Mouse (Mus musculus) erythroblast, embryonic 14.5 days (primary cell): ENCODE results near the gene Rin3. TPM values are rescaled to one million over a fixed set of nuclear protein-coding genes. Genes with fewer than 3 reads are reported as not detected.

Source experiments
- H3K27me3 ChIP-seq: 2 replicates; pipeline ENCODE4 v1.6.1; 2012; ENCODE audit warnings: inconsistent platforms; ENCODE audit not compliant: control insufficient read depth
- H3K36me3 ChIP-seq: 2 replicates; pipeline ENCODE4 v1.6.1; 2012; ENCODE audit warnings: mild to moderate bottlenecking, inconsistent platforms; ENCODE audit not compliant: control insufficient read depth
- H3K4me1 ChIP-seq: 2 replicates; pipeline ENCODE4 v1.6.1; 2012; ENCODE audit warnings: inconsistent platforms; ENCODE audit not compliant: control insufficient read depth
- H3K4me3 ChIP-seq: replicated peaks from 2 replicates; pipeline ENCODE3; 2012; ENCODE audit warnings: moderate library complexity, mild to moderate bottlenecking, inconsistent platforms
- H3K9me3 ChIP-seq: 2 replicates; pipeline ENCODE4 v1.6.1; 2012; ENCODE audit warnings: low read length, inconsistent platforms, mixed read lengths; ENCODE audit not compliant: control insufficient read depth
- GATA1 ChIP-seq: IDR thresholded peaks from 2 replicates; pipeline ENCODE4 v1.6.1; 2012; ENCODE audit warnings: low read length, inconsistent platforms, mixed read lengths
- TAL1 ChIP-seq: IDR thresholded peaks from 3 replicates; pipeline ENCODE4 v1.6.1; 2012; ENCODE audit warnings: low read length, inconsistent platforms, mixed read lengths
- polyA plus RNA-seq: library from polyadenylated mRNA; stranded (reverse); fragments of >175 nt; gene quantifications from 2 replicates; pipeline ENCODE4 v1.2.3, GENCODE M21; 2012

The Rin3 gene
- polyA plus RNA-seq, 1 experiment = 0.44 TPM

DNA sequence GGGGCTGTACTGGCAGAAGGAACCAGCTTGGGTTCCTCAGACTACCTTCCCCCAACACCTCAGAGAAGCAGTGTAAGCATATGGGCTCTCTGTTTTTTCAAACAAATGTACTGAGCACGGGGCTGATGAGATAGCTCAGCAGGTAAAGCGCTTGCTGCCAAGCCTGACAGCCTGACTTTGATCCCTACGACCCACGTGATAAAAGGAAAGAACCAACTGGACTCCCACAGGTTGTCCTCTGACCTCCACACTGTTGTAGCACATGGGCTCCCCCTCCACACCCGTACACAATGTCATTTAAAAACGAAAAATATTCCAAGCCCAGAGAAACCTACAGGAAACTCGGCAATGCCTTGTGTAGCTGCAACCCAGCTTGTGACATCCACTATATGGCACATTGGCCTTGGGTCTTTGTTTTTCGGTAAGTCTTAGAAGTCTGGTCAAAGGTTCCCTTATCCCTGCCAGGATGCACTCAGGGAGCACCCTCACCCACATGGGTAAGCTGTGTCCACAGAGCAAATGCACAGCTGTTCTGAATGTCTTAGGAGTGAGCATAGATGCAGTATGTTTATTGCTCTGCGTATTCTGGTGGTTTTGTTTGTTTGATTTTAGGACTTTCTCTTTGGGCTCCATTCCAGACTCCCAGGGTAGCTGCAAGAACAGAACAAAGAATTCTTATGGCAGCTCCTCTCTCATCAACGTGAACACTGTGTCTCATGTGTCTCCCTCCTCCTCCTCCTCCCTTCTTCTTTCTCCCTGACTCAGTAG is 22.4 kb downstream of the Rin3 start:
- no peak overlapping the region for H3K4me3 ChIP-seq
- TF ChIP-seq TAL1 = no peak
- no peak for TF ChIP-seq GATA1
- no peaks in the 10 kb centered on the region; the same call in 1 of the 2 replicates for H3K36me3 ChIP-seq
- H3K27me3 ChIP-seq = no peaks in the 10 kb centered on the region
- no peaks in the 10 kb centered on the region for H3K9me3 ChIP-seq
- H3K4me1 ChIP-seq = no peaks in the 10 kb centered on the region

DNA sequence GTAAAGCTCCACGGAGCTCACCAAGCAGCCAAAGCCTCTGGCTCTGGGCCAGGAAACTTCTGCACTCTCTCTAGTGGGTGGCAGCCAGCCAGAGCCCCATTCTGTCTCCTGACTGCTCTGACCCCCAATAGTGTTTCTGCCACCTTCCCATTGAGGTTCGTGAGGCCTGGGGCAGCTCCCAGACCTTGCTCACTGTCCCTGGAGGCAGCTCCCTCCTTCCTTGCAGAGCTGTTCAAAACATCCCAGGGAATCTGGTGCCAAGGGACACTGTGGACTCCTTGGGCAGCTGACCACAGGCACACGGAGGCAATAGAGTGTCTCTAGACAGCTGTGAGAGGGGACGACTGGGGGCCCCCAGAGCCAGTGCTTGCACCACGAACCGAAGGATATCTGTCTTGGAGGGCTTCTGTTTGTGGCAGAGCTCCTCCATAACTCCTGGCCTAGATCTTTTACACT is 25.2 kb downstream of the Rin3 start:
- Histone ChIP-seq H3K9me3 (no peaks in the 10 kb centered on the region), H3K4me3 (no peak overlapping the region), H3K36me3 (no peaks in the 10 kb centered on the region; the same call in 1 of the 2 replicates), H3K4me1 (no peaks in the 10 kb centered on the region), H3K27me3 (no peaks in the 10 kb centered on the region)
- TF ChIP-seq TAL1 = no peak
- no peak for TF ChIP-seq GATA1

DNA sequence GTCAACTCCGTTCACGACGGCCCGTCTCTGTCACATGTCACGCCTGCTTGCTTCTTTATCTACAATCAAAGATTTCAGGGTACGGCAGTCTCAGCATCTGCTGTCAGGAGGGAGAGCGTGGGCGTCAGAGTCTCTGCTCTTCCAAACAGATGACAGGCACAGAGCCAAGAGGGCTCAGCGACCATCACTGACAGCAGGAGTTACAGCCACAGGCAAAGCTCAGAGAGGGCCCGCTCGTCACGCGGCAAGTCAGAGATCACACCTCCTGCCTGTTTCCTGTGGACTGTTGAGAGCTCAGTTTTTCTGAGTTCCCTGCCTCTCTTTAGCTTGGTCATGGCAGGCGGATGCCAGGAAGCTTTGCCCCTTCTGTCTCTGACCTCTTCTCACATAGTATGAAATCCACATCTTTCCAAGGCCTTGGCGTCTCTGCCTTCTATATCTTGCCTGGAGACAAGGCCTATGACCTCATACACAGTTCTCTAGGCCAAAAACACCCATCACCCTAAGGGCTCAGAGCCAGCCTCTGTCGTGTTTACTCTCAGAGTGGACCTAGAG is 25.7 kb downstream of the Rin3 start:
- Histone ChIP-seq H3K9me3 (no peaks in the 10 kb centered on the region), H3K4me3 (no peak overlapping the region), H3K27me3 (no peaks in the 10 kb centered on the region), H3K36me3 (no peaks in the 10 kb centered on the region; the same call in 1 of the 2 replicates), H3K4me1 (no peaks in the 10 kb centered on the region)
- TF ChIP-seq TAL1 (no peak), GATA1 (no peak)

DNA sequence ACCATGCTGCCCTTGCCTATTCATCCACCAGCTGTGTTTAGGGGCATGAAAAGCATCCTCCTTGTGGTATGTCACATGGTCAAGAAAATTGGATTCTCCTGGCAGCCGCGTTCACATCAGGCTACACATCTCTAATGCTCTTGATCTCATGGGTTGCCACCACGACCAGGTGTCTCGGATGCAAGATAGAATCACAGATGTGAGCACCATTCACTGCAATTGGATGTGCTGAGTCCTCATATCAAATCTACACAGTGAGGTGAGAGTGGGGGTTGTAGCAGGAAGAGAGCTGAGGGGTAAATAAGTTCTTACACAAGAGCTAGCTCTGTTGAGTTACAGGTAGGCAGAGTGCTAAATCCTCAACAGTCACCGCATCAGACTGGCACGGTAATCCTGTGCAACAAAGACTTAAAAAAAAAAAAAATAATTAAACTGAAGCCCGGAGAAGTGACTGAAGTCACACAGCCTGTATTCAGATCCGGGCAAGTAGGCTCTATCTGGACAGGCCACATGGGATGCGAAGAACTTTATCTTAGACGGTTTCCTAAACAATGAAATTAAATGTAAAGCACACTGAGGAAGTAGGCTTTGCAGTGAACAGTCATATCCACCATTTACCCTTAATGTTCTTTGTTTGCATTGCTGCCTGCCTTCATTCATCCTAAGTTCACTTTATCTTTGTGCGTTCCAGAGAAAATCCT is 26.4 kb downstream of the Rin3 start:
- no peaks in the 10 kb centered on the region for H3K4me1 ChIP-seq
- no peak for TF ChIP-seq TAL1
- TF ChIP-seq GATA1 = no peak
- H3K27me3 ChIP-seq = no peaks in the 10 kb centered on the region
- H3K36me3 ChIP-seq = no peaks in the 10 kb centered on the region; the same call in 1 of the 2 replicates
- H3K9me3 ChIP-seq = no peaks in the 10 kb centered on the region
- H3K4me3 ChIP-seq = no peak overlapping the region

DNA sequence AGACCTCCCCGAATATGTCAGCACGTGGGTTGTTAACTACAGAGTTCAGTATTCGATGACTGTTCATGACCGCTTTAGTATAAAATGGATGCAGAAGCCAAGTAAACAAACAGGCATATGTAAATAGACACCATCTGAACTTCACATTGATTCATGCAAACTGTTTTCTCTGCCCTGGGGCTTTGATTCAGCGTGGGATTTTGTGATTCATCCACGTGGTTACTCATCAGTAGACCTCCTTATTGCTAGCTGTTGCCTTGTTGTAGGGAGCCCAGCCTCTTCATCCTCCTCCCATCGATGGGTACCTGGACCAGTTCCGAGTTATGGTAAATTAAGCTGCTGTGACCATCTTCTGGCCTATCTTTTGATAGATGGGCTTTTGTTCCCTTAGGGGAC is 26.9 kb downstream of the Rin3 start:
- no peak for TF ChIP-seq TAL1
- no peak for TF ChIP-seq GATA1
- no peak overlapping the region for H3K4me3 ChIP-seq
- no peaks in the 10 kb centered on the region for H3K4me1 ChIP-seq

DNA sequence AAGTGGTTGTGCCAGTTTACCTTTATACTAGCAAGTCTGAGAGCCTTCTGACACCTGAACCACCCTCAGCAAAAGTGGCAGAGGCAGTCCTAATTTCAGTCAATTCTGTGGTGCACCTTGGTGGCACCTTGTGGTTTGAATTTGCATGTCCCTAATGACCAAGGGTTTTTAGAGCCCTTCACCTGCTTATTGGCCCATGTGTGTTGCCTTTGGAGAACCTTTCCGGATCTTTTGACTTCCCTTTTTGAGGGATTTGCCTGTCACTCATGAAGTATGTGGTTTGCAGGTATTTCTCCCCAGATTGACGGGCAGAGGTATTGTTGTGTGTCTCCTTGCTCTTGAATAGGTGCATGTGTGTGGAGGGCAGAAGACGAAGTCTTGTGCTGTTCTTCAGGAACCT is 27.4 kb downstream of the Rin3 start:
- TF ChIP-seq TAL1 (no peak), GATA1 (no peak)
- H3K4me3 ChIP-seq = no peak overlapping the region
- H3K36me3 ChIP-seq = peaks cover 2% of the 10 kb centered on the region; the same call in 1 of the 2 replicates
- H3K9me3 ChIP-seq = peaks cover under 1% of the 10 kb centered on the region; the same call in 1 of the 2 replicates
- H3K27me3 ChIP-seq = no peaks in the 10 kb centered on the region
- no peaks in the 10 kb centered on the region for H3K4me1 ChIP-seq

More for the DNA sequence above, 26.9 kb downstream of the Rin3 start:
- Histone ChIP-seq H3K36me3 (peaks cover 2% of the 10 kb centered on the region; the same call in 1 of the 2 replicates), H3K27me3 (no peaks in the 10 kb centered on the region), H3K9me3 (no peaks in the 10 kb centered on the region)

DNA sequence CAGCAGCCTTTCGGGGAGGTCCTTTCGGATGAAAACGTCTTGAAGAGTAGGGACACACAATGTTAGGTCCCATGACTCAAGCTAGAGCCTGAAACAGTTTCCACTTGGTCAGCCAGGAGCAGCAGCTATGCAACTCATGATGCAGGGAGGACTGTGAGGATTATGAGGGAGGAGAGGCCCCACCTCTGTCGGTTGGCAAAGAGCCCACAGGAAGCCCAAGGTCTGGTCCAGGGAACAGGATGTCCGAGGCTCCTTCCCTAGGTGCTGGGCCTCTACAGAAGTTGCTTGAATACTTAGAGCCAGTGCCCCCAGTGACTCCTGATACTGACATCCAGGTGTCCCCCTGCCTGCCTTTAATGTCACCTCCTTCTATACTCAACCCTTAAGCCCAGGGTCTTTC is 28.6 kb downstream of the Rin3 start:
- H3K9me3 ChIP-seq = peaks cover 3% of the 10 kb centered on the region; the same call in 1 of the 2 replicates
- TF ChIP-seq GATA1 (no peak), TAL1 (no peak)
- H3K4me1 ChIP-seq = no peaks in the 10 kb centered on the region
- peaks cover 2% of the 10 kb centered on the region; the same call in 1 of the 2 replicates for H3K36me3 ChIP-seq
- H3K27me3 ChIP-seq = no peaks in the 10 kb centered on the region
- no peak overlapping the region for H3K4me3 ChIP-seq

DNA sequence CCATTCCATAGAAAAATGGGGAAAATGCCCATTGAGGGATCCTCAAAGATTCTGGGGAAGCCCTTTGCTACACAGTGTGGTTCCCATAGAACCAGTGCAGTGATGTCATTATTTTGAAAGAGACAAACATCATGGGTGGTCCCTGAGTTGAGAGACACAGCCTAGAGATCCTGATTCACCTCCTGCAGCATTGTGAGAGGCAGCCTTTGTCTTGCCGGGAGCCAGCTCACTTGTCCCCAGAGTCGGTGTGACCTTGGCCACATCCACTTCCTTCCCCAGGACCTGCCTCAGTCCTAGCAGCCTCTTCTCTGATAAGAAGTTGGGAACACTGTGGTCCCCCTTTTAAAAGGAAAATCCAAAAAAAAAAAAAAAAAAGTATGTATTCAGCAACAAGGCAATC is 36.3 kb downstream of the Rin3 start:
- no peak overlapping the region for H3K4me3 ChIP-seq
- H3K27me3 ChIP-seq = no peaks in the 10 kb centered on the region
- TF ChIP-seq TAL1 (no peak), GATA1 (no peak)
- H3K9me3 ChIP-seq = peaks cover 3% of the 10 kb centered on the region; the same call in 1 of the 2 replicates
- peaks cover 2% of the 10 kb centered on the region; the same call in 1 of the 2 replicates for H3K36me3 ChIP-seq
- H3K4me1 ChIP-seq = no peaks in the 10 kb centered on the region

DNA sequence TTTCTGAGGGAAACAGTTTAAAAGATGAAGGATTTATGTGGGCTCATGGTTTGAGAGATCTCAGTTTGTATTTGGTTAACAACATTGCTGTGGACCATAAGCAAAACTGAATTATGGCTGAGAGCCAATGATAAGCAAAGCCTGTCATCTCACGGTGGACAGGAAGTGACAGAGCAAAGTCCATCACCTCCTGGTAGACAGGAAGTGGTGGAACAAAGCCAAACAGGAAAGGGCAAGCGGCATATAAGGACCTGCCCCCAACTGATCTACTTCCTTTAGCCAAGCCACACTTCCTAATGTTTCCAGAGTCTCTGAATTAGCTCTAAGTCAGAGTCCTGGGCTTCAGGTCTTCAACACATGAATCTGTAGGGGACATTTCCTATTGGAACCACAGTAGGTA is 37.1 kb downstream of the Rin3 start:
- H3K4me3 ChIP-seq = no peak overlapping the region
- TF ChIP-seq TAL1 (no peak), GATA1 (no peak)
- no peaks in the 10 kb centered on the region for H3K4me1 ChIP-seq
- no peaks in the 10 kb centered on the region; the same call in 1 of the 2 replicates for H3K36me3 ChIP-seq
- no peaks in the 10 kb centered on the region for H3K27me3 ChIP-seq
- H3K9me3 ChIP-seq = peaks cover 3% of the 10 kb centered on the region; the same call in 1 of the 2 replicates
